Mouse (Mus musculus): ENCODE results near the gene Efna3. TPM values are rescaled to one million over a fixed set of nuclear protein-coding genes. Genes with fewer than 3 reads are reported as not detected.

The Efna3 gene
- polyA plus RNA-seq, 1 experiment from 2014 or later = 9.7 TPM

- H3K9me3 ChIP-seq (ENCODE audit: control insufficient read depth, low read length) = no peaks in the 10 kb centered on the region
- peak overlapping the region; percentile 51 for H3K4me3 ChIP-seq (ENCODE audit: low read length)
- peak overlapping the region; percentile 65 for H3K4me2 ChIP-seq (replicated peaks; ENCODE audit: low read depth, low read length)
- peaks cover 2% of the 10 kb centered on the region for H3K27me3 ChIP-seq (ENCODE audit: control insufficient read depth, insufficient read depth, low read length)
- H3K4me1 ChIP-seq (ENCODE audit: control insufficient read depth, insufficient read depth, low read length) = peaks cover 44% of the 10 kb centered on the region
- WGBS = 4% methylated on average over 8 of the region's 8 CpGs
- H3K9ac ChIP-seq (ENCODE audit: low read depth, low read length) = peak overlapping the region; percentile 78
- no peak for ATAC-seq (ENCODE audit: low FRiP score, low TSS enrichment)
- H3K27ac ChIP-seq (ENCODE audit: low read depth, low read length) = peak overlapping the region; percentile 89
- H3K36me3 ChIP-seq (ENCODE audit: control insufficient read depth, insufficient read depth, low read length) = peaks cover 13% of the 10 kb centered on the region
Observed at GRCm38 (mm10) chr3:89278643-89279042, 44.1 kb downstream of the Efna3 start.

DNA sequence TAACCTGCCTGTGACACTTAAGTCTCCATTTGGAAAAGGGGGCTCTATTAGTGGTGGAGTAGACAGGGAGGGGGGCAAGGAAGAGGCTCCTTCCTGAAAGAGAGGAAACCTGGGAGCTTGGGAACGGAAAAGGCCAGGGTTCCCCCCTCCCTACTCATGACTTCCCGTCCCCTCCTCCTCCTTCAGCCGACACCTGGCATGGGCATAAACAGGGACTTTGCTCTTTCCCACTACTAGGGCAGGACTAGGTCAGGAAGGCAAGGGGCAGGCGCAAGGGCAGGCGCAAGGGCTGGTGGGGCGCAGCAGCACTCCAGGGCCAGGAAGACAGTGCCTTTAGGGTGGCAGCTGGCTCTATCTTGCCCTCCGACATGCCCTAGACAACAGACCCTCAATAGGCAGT lies 44.7 kb downstream of the Efna3 start:
- Histone ChIP-seq H3K4me2 (replicated peaks; ENCODE audit: low read depth, low read length) (peak overlapping the region; percentile 65), H3K27me3 (ENCODE audit: control insufficient read depth, insufficient read depth, low read length) (peaks cover 2% of the 10 kb centered on the region), H3K9ac (ENCODE audit: low read depth, low read length) (peak overlapping the region; percentile 78; the same call in 1 of the 2 replicates), H3K27ac (ENCODE audit: low read depth, low read length) (peak overlapping the region; percentile 89), H3K36me3 (ENCODE audit: control insufficient read depth, insufficient read depth, low read length) (peaks cover 16% of the 10 kb centered on the region), H3K4me3 (ENCODE audit: low read length) (peak overlapping the region; percentile 51), H3K4me1 (ENCODE audit: control insufficient read depth, insufficient read depth, low read length) (peaks cover 44% of the 10 kb centered on the region), H3K9me3 (ENCODE audit: control insufficient read depth, low read length) (no peaks in the 10 kb centered on the region)
- 36% methylated on average over 6 of the region's 7 CpGs for WGBS
- no peak for ATAC-seq (ENCODE audit: low FRiP score, low TSS enrichment)

GRCm38 (mm10) chr3:89277281-89278021 lies 45.3 kb downstream of the Efna3 start:
- Histone ChIP-seq H3K4me3 (ENCODE audit: low read length) (peak overlapping the region; percentile 51), H3K9me3 (ENCODE audit: control insufficient read depth, low read length) (no peaks in the 10 kb centered on the region), H3K27me3 (ENCODE audit: control insufficient read depth, insufficient read depth, low read length) (peaks cover 2% of the 10 kb centered on the region), H3K9ac (ENCODE audit: low read depth, low read length) (peak overlapping the region; percentile 78; the same call in 1 of the 2 replicates), H3K4me2 (replicated peaks; ENCODE audit: low read depth, low read length) (peak overlapping the region; percentile 65), H3K4me1 (ENCODE audit: control insufficient read depth, insufficient read depth, low read length) (peaks cover 44% of the 10 kb centered on the region), H3K36me3 (ENCODE audit: control insufficient read depth, insufficient read depth, low read length) (peaks cover 20% of the 10 kb centered on the region), H3K27ac (ENCODE audit: low read depth, low read length) (peak overlapping the region; percentile 89)
- WGBS = 14% methylated on average over 14 of the region's 14 CpGs
- peak; percentile 11; the same call in 1 of the 2 replicates for ATAC-seq (ENCODE audit: low FRiP score, low TSS enrichment)

GRCm38 (mm10) chr3:89276061-89276460 lies 46.7 kb downstream of the Efna3 start:
- Histone ChIP-seq H3K9me3 (ENCODE audit: control insufficient read depth, low read length) (no peaks in the 10 kb centered on the region), H3K27ac (ENCODE audit: low read depth, low read length) (no peak overlapping the region), H3K27me3 (ENCODE audit: control insufficient read depth, insufficient read depth, low read length) (no peaks in the 10 kb centered on the region; the same call in 1 of the 2 replicates), H3K4me2 (replicated peaks; ENCODE audit: low read depth, low read length) (no peak overlapping the region), H3K9ac (ENCODE audit: low read depth, low read length) (no peak overlapping the region), H3K36me3 (ENCODE audit: control insufficient read depth, insufficient read depth, low read length) (peaks cover 30% of the 10 kb centered on the region), H3K4me1 (ENCODE audit: control insufficient read depth, insufficient read depth, low read length) (peaks cover 31% of the 10 kb centered on the region), H3K4me3 (ENCODE audit: low read length) (no peak overlapping the region)
- WGBS = 92% methylated on average over 13 of the region's 13 CpGs
- no peak for ATAC-seq (ENCODE audit: low FRiP score, low TSS enrichment)

DNA sequence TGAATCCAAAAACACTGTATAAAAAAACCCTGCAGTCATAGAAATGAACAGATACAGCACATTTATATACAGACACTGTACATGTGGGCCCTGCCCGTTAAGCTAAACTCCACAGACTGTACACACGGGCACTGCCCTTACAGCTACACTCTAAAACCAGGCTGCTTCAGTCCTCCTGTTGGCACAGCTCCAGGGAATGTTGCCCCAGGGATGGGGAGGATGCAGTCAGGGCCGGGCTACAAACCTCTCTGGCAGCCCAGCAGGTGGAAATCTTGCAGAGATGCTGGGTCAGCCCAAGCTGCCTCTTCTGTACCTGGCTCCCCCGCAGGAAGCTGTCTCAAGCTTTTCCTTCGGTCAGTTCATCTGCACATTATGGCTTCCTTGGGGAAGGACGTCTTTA lies 51.0 kb downstream of the Efna3 start:
- H3K27ac ChIP-seq (ENCODE audit: low read depth, low read length) = no peak overlapping the region
- H3K9me3 ChIP-seq (ENCODE audit: control insufficient read depth, low read length) = no peaks in the 10 kb centered on the region
- peaks cover 36% of the 10 kb centered on the region for H3K36me3 ChIP-seq (ENCODE audit: control insufficient read depth, insufficient read depth, low read length)

GRCm38 (mm10) chr3:89270891-89271290 lies 51.9 kb downstream of the Efna3 start:
- peak overlapping the region; percentile 76 for H3K9ac ChIP-seq (ENCODE audit: low read depth, low read length)
- H3K4me1 ChIP-seq (ENCODE audit: control insufficient read depth, insufficient read depth, low read length) = peaks cover 30% of the 10 kb centered on the region
- H3K27me3 ChIP-seq (ENCODE audit: control insufficient read depth, insufficient read depth, low read length) = no peaks in the 10 kb centered on the region
- WGBS = 74% methylated on average over 6 of the region's 6 CpGs
- H3K36me3 ChIP-seq (ENCODE audit: control insufficient read depth, insufficient read depth, low read length) = peaks cover 35% of the 10 kb centered on the region
- H3K9me3 ChIP-seq (ENCODE audit: control insufficient read depth, low read length) = no peaks in the 10 kb centered on the region
- H3K4me3 ChIP-seq (ENCODE audit: low read length) = peak overlapping the region; percentile 53
- peak overlapping the region; percentile 86; the same call in 1 of the 2 replicates for H3K27ac ChIP-seq (ENCODE audit: low read depth, low read length)
- ATAC-seq (ENCODE audit: low FRiP score, low TSS enrichment) = no peak
- H3K4me2 ChIP-seq (replicated peaks; ENCODE audit: low read depth, low read length) = peak overlapping the region; percentile 78; the same call in 1 of the 2 replicates

More for the DNA sequence above, 51.0 kb downstream of the Efna3 start:
- WGBS = 63% methylated on average over 6 of the region's 6 CpGs
- H3K4me2 ChIP-seq (replicated peaks; ENCODE audit: low read depth, low read length) = no peak overlapping the region
- H3K4me1 ChIP-seq (ENCODE audit: control insufficient read depth, insufficient read depth, low read length) = peaks cover 31% of the 10 kb centered on the region
- H3K9ac ChIP-seq (ENCODE audit: low read depth, low read length) = no peak overlapping the region
- no peak overlapping the region for H3K4me3 ChIP-seq (ENCODE audit: low read length)
- H3K27me3 ChIP-seq (ENCODE audit: control insufficient read depth, insufficient read depth, low read length) = no peaks in the 10 kb centered on the region
- no peak for ATAC-seq (ENCODE audit: low FRiP score, low TSS enrichment)

- H3K27me3 ChIP-seq (ENCODE audit: control insufficient read depth, insufficient read depth, low read length) = no peaks in the 10 kb centered on the region
- no peaks in the 10 kb centered on the region for H3K9me3 ChIP-seq (ENCODE audit: control insufficient read depth, low read length)
- H3K4me2 ChIP-seq (replicated peaks; ENCODE audit: low read depth, low read length) = peak within 1 kb of the TSS; percentile 78
- H3K36me3 ChIP-seq (ENCODE audit: control insufficient read depth, insufficient read depth, low read length) = peaks cover 28% of the 10 kb centered on the region
- peaks cover 30% of the 10 kb centered on the region for H3K4me1 ChIP-seq (ENCODE audit: control insufficient read depth, insufficient read depth, low read length)
- peak within 1 kb of the TSS; percentile 53 for H3K4me3 ChIP-seq (ENCODE audit: low read length)
- peak within 1 kb of the TSS; percentile 86 for H3K27ac ChIP-seq (ENCODE audit: low read depth, low read length)
- 3% methylated on average over 39 of the region's 39 CpGs for WGBS
- ATAC-seq (ENCODE audit: low FRiP score, low TSS enrichment) = peak; percentile 58
- peak within 1 kb of the TSS; percentile 76 for H3K9ac ChIP-seq (ENCODE audit: low read depth, low read length)
Observed at GRCm38 (mm10) chr3:89270051-89270755, 52.6 kb downstream of the Efna3 start, which contains the start of gene Slc50a1. Slc50a1 (minus strand) TSS chr3:89270570.

DNA sequence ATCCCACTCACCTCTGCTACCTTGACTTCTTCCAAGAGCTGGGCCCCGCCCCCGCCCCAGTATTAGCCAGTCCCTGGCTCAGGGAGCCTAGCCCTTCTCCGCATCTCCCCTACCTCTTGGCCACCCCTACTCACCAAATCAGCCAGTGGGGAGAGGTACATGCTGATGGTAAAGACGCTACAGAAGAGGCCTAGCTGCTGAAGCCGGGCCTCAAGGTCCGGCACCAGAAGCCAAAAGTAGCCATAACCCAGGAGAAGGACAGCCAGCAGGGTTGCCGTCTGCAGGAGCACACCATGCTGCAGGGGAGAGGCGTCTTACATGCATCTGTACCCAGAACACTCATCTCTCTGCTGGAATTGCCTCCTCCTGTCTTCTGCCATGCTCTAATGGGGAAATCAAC lies 53.8 kb downstream of the Efna3 start:
- peaks cover 23% of the 10 kb centered on the region for H3K36me3 ChIP-seq (ENCODE audit: control insufficient read depth, insufficient read depth, low read length)
- 55% methylated on average over 8 of the region's 8 CpGs for WGBS
- ATAC-seq (ENCODE audit: low FRiP score, low TSS enrichment) = no peak
- H3K9ac ChIP-seq (ENCODE audit: low read depth, low read length) = peak overlapping the region; percentile 23; the same call in 1 of the 2 replicates
- peaks cover 30% of the 10 kb centered on the region for H3K4me1 ChIP-seq (ENCODE audit: control insufficient read depth, insufficient read depth, low read length)
- H3K27ac ChIP-seq (ENCODE audit: low read depth, low read length) = no peak overlapping the region
- H3K27me3 ChIP-seq (ENCODE audit: control insufficient read depth, insufficient read depth, low read length) = no peaks in the 10 kb centered on the region
- no peak overlapping the region for H3K4me3 ChIP-seq (ENCODE audit: low read length)
- H3K9me3 ChIP-seq (ENCODE audit: control insufficient read depth, low read length) = no peaks in the 10 kb centered on the region
- H3K4me2 ChIP-seq (replicated peaks; ENCODE audit: low read depth, low read length) = peak overlapping the region; percentile 78; the same call in 1 of the 2 replicates
